Mouse (Mus musculus) neural tube, embryonic 14.5 days (tissue): Measurements from ENCODE around the gene Uchl1. TPM values are rescaled to one million over a fixed set of nuclear protein-coding genes. Genes with fewer than 3 reads are reported as not detected.

ENCODE experiments used
- ATAC-seq: fragments of 200-750 bp; cut with Nextera tagmentation; 2 replicates; pipeline ENCODE4 v1.8.0; 2017; ENCODE audit warnings: low read depth, mild to moderate bottlenecking, moderate TSS enrichment, moderate library complexity
- H3K27ac ChIP-seq: fragments of 300-500 bp; sonication (generic); 2 replicates; pipeline ENCODE4 v1.5.1; 2014; ENCODE audit warnings: low read depth, mild to moderate bottlenecking, control low read depth, low read length, moderate library complexity, mixed read lengths
- H3K27me3 ChIP-seq: fragments of 300-500 bp; sonication (generic); 2 replicates; pipeline ENCODE4 v1.6.1; 2014; ENCODE audit warnings: low read length; ENCODE audit not compliant: control insufficient read depth, insufficient read depth
- H3K36me3 ChIP-seq: fragments of 300-500 bp; sonication (generic); 2 replicates; pipeline ENCODE4 v1.6.1; 2014; ENCODE audit warnings: low read length, mixed read lengths; ENCODE audit not compliant: control insufficient read depth, insufficient read depth
- H3K4me1 ChIP-seq: fragments of 300-500 bp; sonication (generic); 2 replicates; pipeline ENCODE4 v1.6.1; 2014; ENCODE audit warnings: low read length; ENCODE audit not compliant: control insufficient read depth, insufficient read depth
- H3K4me2 ChIP-seq: fragments of 300-500 bp; sonication (generic); 2 replicates; pipeline ENCODE4 v1.6.1; 2014; ENCODE audit warnings: mild to moderate bottlenecking, low read depth, low read length, control low read depth
- H3K4me3 ChIP-seq: fragments of 300-500 bp; sonication (generic); 2 replicates; pipeline ENCODE4 v1.5.1; 2014; ENCODE audit warnings: low read depth, low read length, control low read depth, mixed read lengths
- H3K9ac ChIP-seq: fragments of 300-500 bp; sonication (generic); replicated peaks from 2 replicates; pipeline ENCODE4 v1.6.1; 2014; ENCODE audit warnings: low read depth, mild to moderate bottlenecking, control low read depth, low read length, mixed read lengths
- H3K9me3 ChIP-seq: fragments of 300-500 bp; sonication (generic); 2 replicates; pipeline ENCODE4 v1.6.1; 2016; ENCODE audit warnings: low read length; ENCODE audit not compliant: control insufficient read depth
- WGBS: fragments of 180-500 bp; shearing (Covaris S2); extraction: QIAGEN DNeasy Blood & Tissue Kit; methylation state at CpG from one replicate; pipeline ENCODE4 v1.1.7; 2014; 5-methylcytosine and 5-hydroxymethylcytosine counted together
- polyA plus RNA-seq: library from polyadenylated mRNA; unstranded; fragments of >200 nt; fragmentation: Nextera tagmentation; extraction: Ambion mirVana; gene quantifications from 2 replicates; pipeline ENCODE4 v1.2.1, GENCODE M21; 2014

Gene Uchl1
- polyA plus RNA-seq, 1 experiment from 2014 or later: 1,396 TPM

- no peak overlapping the region for H3K9ac ChIP-seq
- H3K27ac ChIP-seq: no peak overlapping the region
- no peaks in the 10 kb centered on the region for H3K36me3 ChIP-seq
- no peaks in the 10 kb centered on the region for H3K4me1 ChIP-seq
- no peaks in the 10 kb centered on the region for H3K9me3 ChIP-seq
- H3K4me3 ChIP-seq: no peak overlapping the region
- peak; percentile 62; the same call in 1 of the 2 replicates for ATAC-seq
- no peak overlapping the region for H3K4me2 ChIP-seq
- H3K27me3 ChIP-seq: no peaks in the 10 kb centered on the region
Observed at GRCm38 (mm10) chr5:66697119-66697518, 21.2 kb downstream of the Uchl1 start.

DNA sequence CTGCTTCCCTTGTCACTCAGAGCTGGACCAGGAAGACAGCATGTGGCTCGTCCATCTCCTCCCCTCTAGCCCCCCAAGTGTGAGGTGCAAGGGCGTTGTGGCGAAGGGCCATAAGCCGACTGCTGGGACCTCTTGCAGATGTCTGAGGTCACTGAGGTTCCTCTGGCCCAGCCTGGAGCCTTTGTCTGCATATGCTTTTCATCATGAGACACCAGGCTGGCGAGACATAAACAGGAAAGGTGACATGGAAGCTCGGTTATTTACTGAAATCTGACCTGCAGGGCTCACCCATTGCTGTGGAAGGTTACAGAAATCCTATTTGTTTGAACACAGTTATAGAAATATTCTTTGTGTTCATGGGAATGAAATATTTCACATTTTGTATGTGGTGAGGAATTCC, 24.0 kb downstream of the Uchl1 start:
- no peak overlapping the region for H3K4me3 ChIP-seq
- H3K27me3 ChIP-seq: no peaks in the 10 kb centered on the region
- no peak overlapping the region for H3K4me2 ChIP-seq
- ATAC-seq: no peak
- H3K36me3 ChIP-seq: no peaks in the 10 kb centered on the region
- WGBS: 67% methylated on average over 6 of the region's 6 CpGs
- H3K9ac ChIP-seq: no peak overlapping the region
- H3K4me1 ChIP-seq: no peaks in the 10 kb centered on the region
- H3K9me3 ChIP-seq: no peaks in the 10 kb centered on the region
- H3K27ac ChIP-seq: no peak overlapping the region

- H3K4me3 ChIP-seq: no peak overlapping the region
- H3K9ac ChIP-seq: no peak overlapping the region
- no peak overlapping the region for H3K4me2 ChIP-seq
- no peak for ATAC-seq
- no peaks in the 10 kb centered on the region for H3K36me3 ChIP-seq
- H3K4me1 ChIP-seq: no peaks in the 10 kb centered on the region
- no peaks in the 10 kb centered on the region for H3K9me3 ChIP-seq
- H3K27me3 ChIP-seq: no peaks in the 10 kb centered on the region
- 89% methylated on average over 4 of the region's 4 CpGs for WGBS
- no peak overlapping the region for H3K27ac ChIP-seq
Observed at GRCm38 (mm10) chr5:66701951-66702350, 26.1 kb downstream of the Uchl1 start.

DNA sequence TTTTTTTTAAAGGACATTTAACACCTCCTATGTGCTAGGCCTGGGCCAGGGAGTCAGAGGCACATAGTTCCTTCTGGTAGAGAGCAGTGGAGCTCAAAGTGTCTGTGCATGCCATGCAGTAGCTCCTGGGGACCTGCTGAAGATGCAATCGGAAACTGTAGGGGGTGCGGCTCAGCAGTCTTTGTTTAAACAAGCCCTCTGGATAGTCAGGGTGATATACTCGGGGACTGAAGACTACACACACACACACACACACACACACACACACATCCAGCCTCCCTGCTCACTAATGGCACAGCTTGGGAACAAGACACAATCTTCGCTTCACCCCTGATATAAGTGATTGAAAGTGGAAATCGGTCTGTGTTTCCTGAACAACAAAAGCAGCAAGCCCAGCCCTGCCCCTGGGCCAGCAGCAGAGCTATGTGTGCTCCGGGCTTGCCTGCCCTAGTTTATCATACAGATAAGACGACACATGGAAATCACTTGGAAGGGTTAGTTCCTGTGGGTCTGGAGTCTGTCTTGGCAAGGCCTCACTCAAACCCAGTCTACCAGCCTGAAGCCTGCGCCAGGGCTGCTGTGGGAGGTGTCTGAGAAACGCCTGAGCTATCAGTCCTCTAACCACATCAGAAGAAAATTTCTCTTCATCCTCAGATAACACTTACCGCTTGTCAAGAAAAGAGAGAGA, 27.6 kb downstream of the Uchl1 start:
- H3K9me3 ChIP-seq: no peaks in the 10 kb centered on the region
- no peak overlapping the region for H3K9ac ChIP-seq
- no peaks in the 10 kb centered on the region for H3K27me3 ChIP-seq
- H3K4me2 ChIP-seq: no peak overlapping the region
- no peaks in the 10 kb centered on the region for H3K4me1 ChIP-seq
- H3K36me3 ChIP-seq: no peaks in the 10 kb centered on the region
- H3K4me3 ChIP-seq: no peak overlapping the region
- 56% methylated on average over 10 of the region's 10 CpGs for WGBS
- H3K27ac ChIP-seq: no peak overlapping the region
- ATAC-seq: no peak

DNA sequence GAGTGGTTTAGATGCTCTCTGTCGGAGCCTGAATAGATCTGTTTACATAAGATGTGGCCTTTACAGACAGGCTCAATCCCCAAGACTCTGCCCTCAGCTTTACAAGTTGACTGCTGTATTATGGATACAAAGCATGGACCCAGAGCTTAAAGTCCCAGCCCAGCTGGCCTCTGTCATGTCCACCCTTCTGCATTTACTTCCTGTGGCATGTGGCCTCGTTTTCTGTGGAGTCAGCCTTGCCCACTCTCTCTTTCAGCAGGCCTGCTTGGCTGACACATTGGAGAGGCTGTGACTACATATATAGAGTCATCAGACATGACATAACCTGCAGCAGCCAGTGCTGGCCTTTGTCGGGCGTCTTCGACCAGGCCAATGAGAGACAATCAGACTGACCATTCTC, 32.0 kb downstream of the Uchl1 start:
- no peak overlapping the region for H3K9ac ChIP-seq
- no peaks in the 10 kb centered on the region for H3K9me3 ChIP-seq
- no peak overlapping the region for H3K4me2 ChIP-seq
- H3K4me1 ChIP-seq: no peaks in the 10 kb centered on the region
- no peaks in the 10 kb centered on the region for H3K27me3 ChIP-seq
- H3K4me3 ChIP-seq: no peak overlapping the region
- H3K27ac ChIP-seq: no peak overlapping the region
- 88% methylated on average over 5 of the region's 5 CpGs for WGBS
- H3K36me3 ChIP-seq: no peaks in the 10 kb centered on the region
- no peak for ATAC-seq

DNA sequence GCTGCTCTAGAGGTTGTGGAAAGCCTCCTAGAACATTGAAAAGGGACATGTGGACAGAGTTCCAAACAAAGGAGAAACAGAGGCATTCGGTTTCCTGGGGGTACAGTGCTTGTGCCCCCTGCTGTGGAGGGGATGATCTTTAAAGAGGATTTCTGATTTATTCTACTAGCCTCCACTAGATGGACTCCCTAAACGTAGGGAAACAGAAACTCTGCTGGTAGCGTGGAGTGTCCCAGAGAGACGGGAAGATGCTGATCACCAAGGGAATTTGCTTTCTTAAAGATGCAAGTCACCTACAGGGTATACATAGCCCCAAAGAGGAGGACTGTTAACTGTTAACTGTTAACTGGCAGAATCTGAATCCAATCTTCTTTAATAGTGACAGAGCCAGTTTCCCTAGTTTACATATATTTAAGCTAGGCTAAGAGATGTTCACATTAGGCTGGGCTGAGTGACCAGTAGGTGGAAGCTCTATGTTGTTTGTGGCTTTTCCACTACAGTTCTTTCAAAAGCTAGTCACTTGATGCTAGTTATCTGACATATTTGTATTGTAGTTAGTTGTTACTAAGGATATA, 34.6 kb downstream of the Uchl1 start:
- no peaks in the 10 kb centered on the region for H3K36me3 ChIP-seq
- no peak overlapping the region for H3K27ac ChIP-seq
- 10% methylated on average over 4 of the region's 4 CpGs for WGBS
- no peak overlapping the region for H3K4me3 ChIP-seq
- H3K4me1 ChIP-seq: no peaks in the 10 kb centered on the region
- no peaks in the 10 kb centered on the region for H3K27me3 ChIP-seq
- no peak overlapping the region for H3K4me2 ChIP-seq
- no peak overlapping the region for H3K9ac ChIP-seq
- no peak for ATAC-seq
- no peaks in the 10 kb centered on the region for H3K9me3 ChIP-seq

DNA sequence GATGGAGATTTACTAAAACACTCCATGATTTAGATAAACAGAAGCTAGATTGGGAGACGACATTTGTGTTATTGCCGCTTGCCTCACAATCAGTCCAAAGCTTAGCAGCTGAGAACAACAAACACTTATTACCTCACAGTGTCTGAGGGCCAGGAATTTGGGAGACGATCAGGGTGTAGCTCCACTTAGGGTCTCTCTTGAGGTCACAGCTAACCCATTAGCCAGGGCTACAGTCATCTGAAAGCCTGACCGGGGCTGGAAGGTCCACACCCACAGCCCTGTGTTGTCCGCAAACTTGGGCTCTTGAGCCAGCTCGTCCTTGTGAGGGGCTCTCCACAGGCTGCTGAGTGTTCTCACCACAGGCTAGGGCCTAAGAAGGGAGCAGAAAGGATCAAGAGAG, 36.9 kb downstream of the Uchl1 start:
- Histone ChIP-seq H3K4me2 (no peak overlapping the region), H3K9me3 (no peaks in the 10 kb centered on the region), H3K4me3 (no peak overlapping the region), H3K9ac (no peak overlapping the region), H3K36me3 (no peaks in the 10 kb centered on the region), H3K27ac (no peak overlapping the region), H3K27me3 (no peaks in the 10 kb centered on the region), H3K4me1 (no peaks in the 10 kb centered on the region)
- no peak for ATAC-seq
- WGBS: 71% methylated on average over 6 of the region's 6 CpGs

DNA sequence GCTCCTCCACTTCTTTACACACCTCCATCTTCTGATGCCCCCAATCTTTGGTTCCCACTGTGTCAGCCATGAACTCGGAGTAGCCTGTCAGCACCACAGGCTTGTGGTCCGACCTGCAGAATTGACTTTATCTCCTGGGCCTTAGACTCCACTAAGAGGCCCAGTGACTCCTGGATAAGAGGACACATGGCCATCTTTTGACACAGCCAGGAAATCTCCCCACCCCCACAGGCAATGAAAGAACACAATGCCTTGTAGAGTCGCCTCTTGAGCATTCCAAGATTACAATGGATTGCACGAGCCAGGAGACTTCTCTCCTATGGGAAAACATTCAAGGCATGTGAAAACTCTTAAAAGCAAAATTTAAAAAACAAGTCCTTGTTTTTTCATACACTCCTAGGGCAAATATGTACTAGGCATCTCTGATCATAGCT, 39.6 kb downstream of the Uchl1 start:
- Histone ChIP-seq H3K36me3 (no peaks in the 10 kb centered on the region), H3K27me3 (no peaks in the 10 kb centered on the region), H3K4me2 (no peak overlapping the region), H3K4me1 (no peaks in the 10 kb centered on the region), H3K9me3 (no peaks in the 10 kb centered on the region), H3K9ac (no peak overlapping the region), H3K27ac (no peak overlapping the region), H3K4me3 (no peak overlapping the region)
- no peak for ATAC-seq
- WGBS: 54% methylated on average over 4 of the region's 4 CpGs

- Histone ChIP-seq H3K4me1 (no peaks in the 10 kb centered on the region), H3K4me3 (no peak overlapping the region), H3K4me2 (no peak overlapping the region), H3K27ac (no peak overlapping the region), H3K9me3 (no peaks in the 10 kb centered on the region), H3K9ac (no peak overlapping the region), H3K27me3 (no peaks in the 10 kb centered on the region), H3K36me3 (no peaks in the 10 kb centered on the region)
- 64% methylated on average over 4 of the region's 4 CpGs for WGBS
- ATAC-seq: no peak
Observed at GRCm38 (mm10) chr5:66717931-66718330, 42.0 kb downstream of the Uchl1 start.
